Mouse (Mus musculus): Measurements from ENCODE around the gene Gtf3c2. TPM values are rescaled to one million over a fixed set of nuclear protein-coding genes. Genes with fewer than 3 reads are reported as not detected.
A peak's percentile ranks its signal among the peaks of the same experiment; 100 is the strongest.
"Not testable (repeated sequence)": the region's sequence is repeated elsewhere in the genome, so short reads cannot be mapped to it uniquely, and the experiment has no call there.

The Gtf3c2 gene
- 81.9 and 87.5 TPM in 2 replicates for polyA plus RNA-seq (2015; fragmentation: Nextera tagmentation; extraction: Ambion mirVana)

- Histone ChIP-seq H3K36me3 (peaks cover 7% of the 10 kb centered on the region; the same call in 1 of the 2 replicates), H3K27me3 (no peaks in the 10 kb centered on the region), H3K9me3 (no peaks in the 10 kb centered on the region), H3K4me2 (peak within 1 kb of the TSS; percentile 94), H3K27ac (peak within 1 kb of the TSS; percentile 99), H3K9ac (peak within 1 kb of the TSS; percentile 87), H3K4me1 (peaks cover 12% of the 10 kb centered on the region), H3K4me3 (peak within 1 kb of the TSS; percentile 86)
- under 1% methylated on average over 59 of the region's 59 CpGs for WGBS
- peak; percentile 97 for ATAC-seq (ENCODE audit: insufficient number of reproducible peaks, insufficient read depth, low FRiP score, low TSS enrichment, low read depth)
Measured at GRCm38 (mm10) chr5:31179766-31180630, at the start of gene Gtf3c2, which contains the start of gene Gm29609. Gene Gtf3c2, minus strand, starts transcription at chr5:31180144. Gene Gm29609, minus strand, starts transcription at chr5:31179911.

GRCm38 (mm10) chr5:31226641-31227040, 46.7 kb upstream of the Gtf3c2 start:
- Histone ChIP-seq H3K9ac (no peak overlapping the region), H3K4me1 (peaks cover 5% of the 10 kb centered on the region; the same call in 1 of the 2 replicates), H3K27ac (no peak overlapping the region), H3K27me3 (no peaks in the 10 kb centered on the region), H3K4me3 (no peak overlapping the region), H3K4me2 (no peak overlapping the region), H3K9me3 (no peaks in the 10 kb centered on the region), H3K36me3 (no peaks in the 10 kb centered on the region)
- ATAC-seq (ENCODE audit: insufficient number of reproducible peaks, insufficient read depth, low FRiP score, low TSS enrichment, low read depth), result no peak
- WGBS, result 74% methylated on average over 1 of the region's 1 CpGs

- Histone ChIP-seq H3K27ac (no peak overlapping the region), H3K4me1 (peaks cover 16% of the 10 kb centered on the region), H3K27me3 (no peaks in the 10 kb centered on the region), H3K9ac (no peak overlapping the region), H3K4me2 (no peak overlapping the region), H3K4me3 (no peak overlapping the region), H3K9me3 (no peaks in the 10 kb centered on the region), H3K36me3 (no peaks in the 10 kb centered on the region)
- ATAC-seq (ENCODE audit: insufficient number of reproducible peaks, insufficient read depth, low FRiP score, low TSS enrichment, low read depth), result no peak
- WGBS, result 87% methylated on average over 9 of the region's 9 CpGs
Measured at GRCm38 (mm10) chr5:31222696-31223095, 42.8 kb upstream of the Gtf3c2 start.

GRCm38 (mm10) chr5:31221304-31221945, 41.5 kb upstream of the Gtf3c2 start:
- Histone ChIP-seq H3K4me3 (peak overlapping the region; percentile 99), H3K36me3 (no peaks in the 10 kb centered on the region), H3K4me1 (peaks cover 16% of the 10 kb centered on the region), H3K9ac (peak overlapping the region; percentile 93), H3K27me3 (no peaks in the 10 kb centered on the region), H3K4me2 (peak overlapping the region; percentile 81), H3K27ac (peak overlapping the region; percentile 94), H3K9me3 (no peaks in the 10 kb centered on the region)
- ATAC-seq (ENCODE audit: insufficient number of reproducible peaks, insufficient read depth, low FRiP score, low TSS enrichment, low read depth), result no peak
- WGBS, result 9% methylated on average over 11 of the region's 11 CpGs

- Histone ChIP-seq H3K9me3 (no peaks in the 10 kb centered on the region), H3K4me2 (peak within 1 kb of the TSS; percentile 81), H3K27ac (peak within 1 kb of the TSS; percentile 94), H3K27me3 (no peaks in the 10 kb centered on the region), H3K9ac (peak within 1 kb of the TSS; percentile 93), H3K4me3 (peak within 1 kb of the TSS; percentile 99), H3K4me1 (peaks cover 16% of the 10 kb centered on the region), H3K36me3 (no peaks in the 10 kb centered on the region)
- peak; percentile 92 for ATAC-seq (ENCODE audit: insufficient number of reproducible peaks, insufficient read depth, low FRiP score, low TSS enrichment, low read depth)
- WGBS, result under 1% methylated on average over 70 of the region's 70 CpGs
Measured at GRCm38 (mm10) chr5:31220448-31221303, 40.7 kb upstream of the Gtf3c2 start, which contains the start of gene Ppm1g. Gene Ppm1g, minus strand, starts transcription at chr5:31220687.

- Histone ChIP-seq H3K36me3 (no peaks in the 10 kb centered on the region), H3K27me3 (no peaks in the 10 kb centered on the region), H3K4me1 (peaks cover 16% of the 10 kb centered on the region), H3K4me3 (peak overlapping the region; percentile 99), H3K27ac (peak overlapping the region; percentile 94), H3K9me3 (no peaks in the 10 kb centered on the region), H3K4me2 (peak overlapping the region; percentile 81), H3K9ac (peak overlapping the region; percentile 93)
- peak; percentile 34 for ATAC-seq (ENCODE audit: insufficient number of reproducible peaks, insufficient read depth, low FRiP score, low TSS enrichment, low read depth)
- WGBS, result 1% methylated on average over 40 of the region's 40 CpGs
Measured at GRCm38 (mm10) chr5:31219911-31220447, 40.0 kb upstream of the Gtf3c2 start.

GRCm38 (mm10) chr5:31219474-31219873, 39.5 kb upstream of the Gtf3c2 start:
- peak overlapping the region; percentile 94 for H3K27ac ChIP-seq
- no peak for ATAC-seq (ENCODE audit: insufficient number of reproducible peaks, insufficient read depth, low FRiP score, low TSS enrichment, low read depth)
- peak overlapping the region; percentile 99 for H3K4me3 ChIP-seq
- peaks cover 16% of the 10 kb centered on the region for H3K4me1 ChIP-seq
- peak overlapping the region; percentile 81 for H3K4me2 ChIP-seq
- no peaks in the 10 kb centered on the region for H3K27me3 ChIP-seq
- under 1% methylated on average over 11 of the region's 11 CpGs for WGBS
- no peaks in the 10 kb centered on the region for H3K9me3 ChIP-seq
- no peaks in the 10 kb centered on the region for H3K36me3 ChIP-seq
- peak overlapping the region; percentile 93 for H3K9ac ChIP-seq

GRCm38 (mm10) chr5:31219070-31219469, 39.1 kb upstream of the Gtf3c2 start:
- no peaks in the 10 kb centered on the region for H3K9me3 ChIP-seq
- 0% methylated on average over 2 of the region's 2 CpGs for WGBS

GRCm38 (mm10) chr5:31218294-31218693, 38.4 kb upstream of the Gtf3c2 start:
- Histone ChIP-seq H3K4me2 (no peak overlapping the region), H3K27ac (no peak overlapping the region), H3K4me3 (no peak overlapping the region), H3K9ac (no peak overlapping the region), H3K9me3 (no peaks in the 10 kb centered on the region), H3K4me1 (peaks cover 16% of the 10 kb centered on the region), H3K27me3 (no peaks in the 10 kb centered on the region), H3K36me3 (no peaks in the 10 kb centered on the region)
- WGBS, result 76% methylated on average over 7 of the region's 7 CpGs
- ATAC-seq (ENCODE audit: insufficient number of reproducible peaks, insufficient read depth, low FRiP score, low TSS enrichment, low read depth), result no peak

More at GRCm38 (mm10) chr5:31219070-31219469, 39.1 kb upstream of the Gtf3c2 start:
- Histone ChIP-seq H3K36me3 (no peaks in the 10 kb centered on the region), H3K4me1 (peaks cover 16% of the 10 kb centered on the region), H3K27me3 (no peaks in the 10 kb centered on the region), H3K4me2 (peak overlapping the region; percentile 81), H3K4me3 (peak overlapping the region; percentile 99), H3K27ac (no peak overlapping the region), H3K9ac (0 out of 2 replicates have a peak overlapping the region, but pooled peaks have one; percentile 21)
- ATAC-seq (ENCODE audit: insufficient number of reproducible peaks, insufficient read depth, low FRiP score, low TSS enrichment, low read depth), result no peak

GRCm38 (mm10) chr5:31216554-31216953, 36.6 kb upstream of the Gtf3c2 start:
- not testable (repeated sequence) for H3K27ac ChIP-seq; H3K9me3 ChIP-seq; H3K4me2 ChIP-seq; H3K36me3 ChIP-seq; H3K27me3 ChIP-seq; H3K4me3 ChIP-seq; ATAC-seq (ENCODE audit: insufficient number of reproducible peaks, insufficient read depth, low FRiP score, low TSS enrichment, low read depth); H3K9ac ChIP-seq
- 90% methylated on average over 6 of the region's 6 CpGs for WGBS
- peaks cover 11% of the 10 kb centered on the region for H3K4me1 ChIP-seq

GRCm38 (mm10) chr5:31204421-31204820, 24.5 kb upstream of the Gtf3c2 start:
- Histone ChIP-seq H3K9me3 (peaks cover 6% of the 10 kb centered on the region), H3K4me1 (peaks cover 26% of the 10 kb centered on the region), H3K27ac (no peak overlapping the region), H3K9ac (no peak overlapping the region), H3K36me3 (peaks cover 70% of the 10 kb centered on the region), H3K27me3 (no peaks in the 10 kb centered on the region), H3K4me2 (no peak overlapping the region), H3K4me3 (no peak overlapping the region)
- ATAC-seq (ENCODE audit: insufficient number of reproducible peaks, insufficient read depth, low FRiP score, low TSS enrichment, low read depth), result no peak
- WGBS, result 93% methylated on average over 6 of the region's 6 CpGs
